Mouse (Mus musculus): ENCODE measurements at regions not wholly inside any gene's neighbourhood (a gene's known extent, or its start where the extent isn't known, plus 50 kb on each side); places are given as distances from the start of the nearest gene placed in this dataset.

DNA sequence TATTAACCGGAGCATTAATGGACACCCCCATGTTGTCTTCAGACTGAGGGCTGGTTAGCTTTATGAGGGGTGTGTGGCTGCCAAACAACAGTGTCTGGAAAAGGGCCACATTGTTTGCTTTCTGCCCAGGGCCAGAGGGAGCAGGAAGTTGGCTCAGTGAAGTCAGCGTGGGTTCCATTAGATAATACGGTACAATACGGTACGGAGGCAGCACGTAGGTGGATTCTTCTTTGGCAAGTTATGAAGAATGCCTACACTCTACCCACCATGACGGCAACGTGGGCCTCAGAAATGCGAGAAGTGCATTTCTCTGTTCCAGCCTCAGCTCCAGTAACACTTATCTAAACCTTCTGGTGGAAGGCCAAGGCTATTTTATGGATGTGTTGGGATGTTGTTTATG is 108.2 kb downstream of the Gm10260 start:
- DNase-seq (ENCODE audit: low spot score in 2 of 2) = peak in 1 of 2 experiments; percentile 30

DNA sequence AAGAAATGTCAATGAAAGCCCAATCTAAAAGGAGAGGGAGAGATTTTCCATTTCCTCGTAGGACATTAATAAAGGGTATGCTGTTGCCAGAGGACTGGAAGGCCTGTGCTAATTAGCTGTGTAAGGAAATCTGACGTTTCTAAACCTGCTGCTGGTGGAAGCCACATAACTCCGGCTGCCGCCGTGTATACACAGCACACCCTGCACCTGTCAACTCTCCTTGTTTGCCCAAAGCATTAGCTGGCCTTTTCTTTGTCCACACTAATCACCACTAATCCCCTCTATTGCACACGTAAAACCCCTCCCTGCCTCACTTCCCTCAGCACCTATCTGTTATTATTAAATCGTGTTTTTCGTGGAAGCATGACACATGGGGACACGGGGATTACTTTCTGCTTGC is 108.7 kb downstream of the Gm10260 start:
- DNase-seq (ENCODE audit: low spot score in 2 of 2) = peak in 1 of 2 experiments; percentile 51

DNA sequence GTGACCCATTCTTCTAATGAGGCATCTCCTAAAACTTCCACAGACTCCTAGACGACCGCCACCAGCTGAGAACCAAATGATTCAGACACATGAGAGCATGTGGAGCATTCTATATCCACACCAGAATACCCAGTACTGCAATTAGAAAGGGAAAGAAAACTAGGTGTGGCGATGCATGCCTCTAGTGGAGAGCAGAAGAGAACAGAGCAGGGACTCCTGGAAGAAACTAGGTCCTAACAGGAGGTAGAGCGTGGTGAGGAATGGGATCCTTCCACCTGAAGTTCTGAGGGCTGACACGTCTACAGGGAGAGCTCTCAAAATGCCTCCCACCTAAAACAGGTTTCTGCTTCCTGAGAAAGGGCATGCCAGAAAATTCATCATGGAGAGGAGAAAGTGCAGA is 109.3 kb downstream of the Gm10260 start:
- DNase-seq (ENCODE audit: low spot score in 2 of 2) = peak in 1 of 2 experiments; percentile 32

DNA sequence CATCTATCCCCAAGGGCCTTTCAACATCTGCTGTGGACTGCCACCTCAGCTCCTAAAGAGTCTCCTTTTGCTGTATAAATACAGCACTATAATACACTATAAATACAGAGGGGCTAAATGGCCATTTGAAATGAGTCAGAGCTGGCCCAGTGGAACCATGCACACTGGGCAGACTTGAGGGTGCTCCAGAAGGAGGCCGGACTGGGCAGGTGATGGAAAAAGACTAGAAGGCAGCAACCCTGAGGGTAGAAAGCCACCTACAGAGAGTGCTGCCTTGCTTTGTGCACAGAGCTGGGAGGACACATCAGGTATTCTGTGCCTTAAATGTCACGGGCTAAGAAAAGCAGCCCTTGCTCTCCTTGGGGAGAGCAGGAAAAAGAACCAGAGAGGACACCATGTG is 110.2 kb downstream of the Gm10260 start:
- DNase-seq (ENCODE audit: low spot score in 2 of 2) = peak in 1 of 2 experiments; percentile 55

DNA sequence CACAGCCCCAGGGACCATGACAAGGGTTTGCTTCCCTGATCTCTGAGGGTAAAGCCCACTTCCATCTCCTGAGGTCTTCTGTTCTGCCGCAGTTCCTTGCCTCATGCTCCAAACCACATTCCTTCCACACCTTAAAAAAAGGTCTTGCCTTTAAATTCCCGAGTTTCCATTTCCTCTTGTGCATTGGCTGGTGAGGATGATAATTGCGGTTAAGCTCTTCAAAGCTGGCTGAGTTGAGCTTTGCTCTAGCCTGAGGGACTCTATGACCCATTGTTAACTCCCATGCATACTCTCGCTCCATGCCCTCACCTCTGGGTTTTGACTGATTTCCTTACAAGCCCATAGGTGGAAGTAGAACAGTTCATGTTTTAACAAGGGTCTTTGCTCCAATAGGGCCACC is 112.9 kb downstream of the Gm10260 start:
- DNase-seq (ENCODE audit: low spot score in 2 of 2) = peak in 1 of 2 experiments; percentile 25

DNA sequence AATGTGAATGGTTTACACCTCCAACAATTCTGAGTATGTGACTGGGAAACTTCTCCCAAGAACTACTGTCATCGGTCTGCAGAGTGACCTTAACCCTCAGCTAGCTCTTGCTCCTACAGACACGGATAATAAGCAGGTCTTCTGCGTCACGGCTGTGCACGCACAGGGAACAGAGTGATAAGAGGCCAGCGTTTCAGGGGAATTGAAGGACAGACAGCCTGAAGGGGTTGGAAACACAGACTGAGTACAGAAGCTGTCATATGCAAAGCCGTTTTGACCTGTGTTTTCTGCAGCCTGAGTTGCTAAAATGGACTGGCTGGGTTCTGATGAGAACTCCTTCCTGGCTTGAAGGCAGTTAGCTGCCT is 114.4 kb downstream of the Gm10260 start:
- peak in 1 of 2 experiments; percentile 46 for DNase-seq (ENCODE audit: low spot score in 2 of 2)

DNA sequence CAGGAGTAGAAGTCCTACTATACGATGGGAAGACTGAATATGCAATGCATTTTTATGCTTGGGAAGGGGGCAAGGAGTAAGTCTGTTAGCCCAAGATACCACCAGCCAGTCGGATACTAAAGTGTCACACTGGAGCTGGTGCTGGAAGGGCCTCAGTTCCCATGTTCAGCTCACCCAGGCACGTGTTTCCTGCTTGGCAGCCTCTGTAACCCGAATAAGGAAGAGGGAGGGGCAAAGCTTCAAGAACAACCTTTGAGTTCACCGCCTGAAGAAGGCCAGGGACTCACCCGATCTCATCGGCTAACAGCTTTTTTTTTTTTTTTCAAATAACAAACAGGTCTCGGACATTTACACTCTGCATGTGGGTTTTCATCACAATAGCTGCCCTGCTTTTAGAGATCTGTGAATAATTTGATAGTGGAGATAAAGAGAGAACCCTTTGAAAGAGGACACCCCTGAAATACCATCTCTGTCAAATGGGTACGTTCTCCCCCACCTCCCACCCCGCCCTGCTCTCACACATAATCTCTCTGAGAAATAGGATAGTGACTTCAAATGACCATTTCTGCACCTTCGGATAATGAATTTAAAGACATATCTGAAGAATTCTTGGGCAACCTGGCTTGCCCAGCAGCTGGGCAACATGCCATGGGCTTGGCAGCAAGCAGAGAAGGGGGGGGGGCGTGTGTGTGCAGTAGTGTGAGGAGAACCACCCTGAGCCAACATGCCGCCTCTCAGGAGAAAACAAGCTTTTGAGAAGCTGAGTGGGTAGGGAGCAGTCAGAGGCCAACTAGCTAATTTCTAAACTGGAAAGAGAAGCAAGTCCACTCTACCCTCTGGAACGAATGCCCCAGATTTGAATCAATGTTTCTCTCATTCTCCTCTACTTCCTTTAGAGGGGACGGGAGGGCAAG is 115.1 kb downstream of the Gm10260 start:
- DNase-seq (ENCODE audit: low spot score in 2 of 2) = peak in 1 of 2 experiments; percentile 54

DNA sequence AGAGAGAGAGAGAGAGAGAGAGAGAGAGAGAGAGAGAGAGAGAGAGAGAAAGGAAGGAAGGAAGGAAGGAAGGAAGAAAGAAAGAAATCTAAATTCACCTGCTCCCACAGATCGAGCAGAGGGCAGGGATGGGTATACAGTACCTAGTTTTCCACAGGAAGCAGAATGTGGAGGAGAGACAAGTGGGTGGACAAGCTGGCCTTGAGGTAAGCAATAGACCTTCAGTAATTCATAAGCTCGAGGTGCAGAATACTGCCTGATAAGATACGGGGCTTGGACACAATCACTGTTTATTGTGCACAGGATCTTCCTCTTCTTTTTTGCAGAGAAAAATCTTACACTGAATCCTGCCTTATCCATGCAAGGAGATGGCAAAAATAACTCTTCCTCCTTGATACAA is 120.2 kb downstream of the Gm10260 start:
- DNase-seq (ENCODE audit: low spot score in 2 of 2) = no peak

DNA sequence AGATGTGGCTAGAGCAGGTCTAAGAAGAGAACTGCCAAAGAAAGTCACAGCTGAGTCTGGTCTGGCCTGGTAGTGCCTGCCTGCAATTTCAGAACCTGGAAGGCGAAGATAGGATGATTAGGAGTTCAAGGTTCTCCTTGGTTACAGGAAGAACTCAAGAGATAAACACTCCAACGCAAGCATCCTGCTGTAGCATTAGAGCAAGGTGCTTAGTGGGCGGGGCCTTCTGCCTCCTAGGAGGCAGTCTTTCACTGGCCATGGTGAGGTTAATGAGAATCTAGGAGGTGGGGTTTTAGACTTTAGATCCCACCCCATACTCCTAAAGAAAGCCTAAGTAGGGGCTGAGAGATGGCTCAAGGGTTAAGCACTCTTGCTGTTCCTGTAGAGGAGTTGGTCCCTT is 120.8 kb downstream of the Gm10260 start:
- peak in 1 of 2 experiments; percentile 34 for DNase-seq (ENCODE audit: low spot score in 2 of 2)

DNA sequence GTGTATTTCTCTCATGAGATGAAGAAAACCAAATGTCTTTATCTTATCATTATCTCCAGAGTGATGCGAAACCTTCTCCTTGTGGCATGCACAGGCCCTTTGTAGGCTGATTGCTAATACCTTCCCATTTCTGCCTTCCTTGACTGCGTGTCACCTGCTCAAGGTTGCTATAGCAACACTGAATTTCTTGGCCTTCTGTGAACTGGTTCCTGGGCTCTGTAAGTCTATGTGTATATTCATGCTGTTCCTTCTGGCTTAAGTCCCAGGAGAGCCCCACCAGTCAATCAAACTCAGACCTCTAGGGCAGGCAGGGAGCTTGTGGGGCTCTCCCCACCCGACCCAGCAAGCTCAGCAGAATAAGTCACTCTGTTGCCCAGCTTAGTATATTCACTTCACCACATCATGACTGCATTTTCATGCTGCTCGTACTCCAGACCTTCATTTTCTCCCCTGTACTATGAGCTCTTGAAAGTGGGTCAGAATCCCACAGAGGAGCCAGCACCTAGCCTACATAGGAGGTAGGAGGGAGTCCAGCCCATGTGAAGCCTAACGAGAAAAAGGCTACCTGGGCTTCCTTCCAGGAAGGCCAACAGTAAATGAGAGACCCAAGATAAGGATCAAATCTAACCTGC is 121.9 kb downstream of the Gm10260 start:
- peak in 1 of 2 experiments; percentile 10 for DNase-seq (ENCODE audit: low spot score in 2 of 2)

DNA sequence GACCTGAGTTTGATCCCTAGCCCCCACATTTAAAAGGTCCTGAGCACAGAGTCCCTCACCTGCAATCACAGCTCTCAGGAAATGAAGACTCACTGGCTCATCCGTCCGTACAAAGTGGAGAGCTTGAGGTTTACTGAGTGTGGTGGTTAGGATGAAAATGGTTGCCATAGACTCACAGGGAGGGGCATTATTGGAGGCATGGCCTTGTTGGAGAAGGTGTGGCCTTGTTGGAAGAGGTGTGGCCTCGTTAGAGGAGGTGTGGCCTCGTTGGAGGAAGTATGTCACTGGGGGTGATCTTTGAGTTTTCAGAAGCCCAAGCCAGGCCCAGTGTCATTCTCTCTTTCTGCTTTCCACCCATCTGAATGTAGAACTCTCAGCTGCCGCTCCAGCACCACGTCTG is 122.9 kb downstream of the Gm10260 start:
- DNase-seq (ENCODE audit: low spot score in 2 of 2) = peak in 1 of 2 experiments; percentile 52

DNA sequence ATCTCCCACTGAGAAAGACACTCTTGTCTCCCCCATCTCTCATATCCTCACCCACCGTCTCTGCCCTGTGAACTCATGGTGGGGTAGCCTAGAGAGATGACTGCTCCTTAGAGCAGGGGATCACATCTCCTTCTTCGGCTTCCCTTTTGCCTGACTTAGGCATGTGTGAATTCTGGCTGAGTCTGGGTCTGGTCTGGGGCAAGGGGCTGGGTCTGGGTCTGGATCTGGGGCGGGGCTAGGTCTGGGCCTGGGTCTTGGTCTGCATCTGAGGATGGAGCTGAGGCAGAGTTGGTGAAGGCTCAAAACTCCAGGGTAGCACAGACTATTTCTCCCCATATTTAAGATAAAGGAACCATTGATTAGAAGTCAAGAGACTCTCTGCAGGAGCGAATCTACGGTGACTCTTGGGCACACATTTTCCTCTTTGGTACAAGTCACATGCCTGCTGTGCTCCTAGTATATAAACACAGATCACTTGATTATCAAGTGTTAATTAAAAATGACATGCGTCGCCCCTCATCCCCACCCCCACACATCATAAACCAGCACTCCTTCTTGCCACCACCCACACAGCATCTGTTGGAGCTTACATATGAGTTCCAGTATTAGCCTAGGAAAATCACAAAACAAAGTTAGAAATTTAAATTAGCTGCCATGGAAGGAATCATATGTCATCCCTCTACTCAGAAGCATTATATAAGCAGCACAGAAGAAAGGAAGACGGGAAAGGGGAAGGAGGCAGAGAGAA is 126.2 kb downstream of the Gm10260 start:
- DNase-seq (ENCODE audit: low spot score in 2 of 2) = no peak

DNA sequence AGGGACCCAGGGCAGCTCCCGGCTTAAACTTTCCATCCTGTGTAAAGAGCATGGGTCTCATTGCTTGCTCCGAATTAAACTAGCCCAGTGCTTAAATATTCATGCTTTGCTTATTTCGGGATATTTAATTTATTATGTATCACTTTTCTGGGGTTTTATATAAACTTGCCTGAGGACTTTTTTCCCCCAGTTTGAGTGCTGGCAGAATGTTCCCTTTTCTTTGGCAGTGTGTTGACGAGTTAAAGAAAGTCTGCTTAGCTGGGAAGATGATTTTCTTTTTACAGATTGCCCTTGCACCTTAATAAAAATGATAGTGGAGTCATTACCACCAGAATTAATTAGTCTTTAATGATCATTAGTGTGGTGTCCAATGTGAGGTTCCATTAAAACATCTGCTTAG is 126.9 kb downstream of the Gm10260 start:
- no peak for DNase-seq (ENCODE audit: low spot score in 2 of 2)

DNA sequence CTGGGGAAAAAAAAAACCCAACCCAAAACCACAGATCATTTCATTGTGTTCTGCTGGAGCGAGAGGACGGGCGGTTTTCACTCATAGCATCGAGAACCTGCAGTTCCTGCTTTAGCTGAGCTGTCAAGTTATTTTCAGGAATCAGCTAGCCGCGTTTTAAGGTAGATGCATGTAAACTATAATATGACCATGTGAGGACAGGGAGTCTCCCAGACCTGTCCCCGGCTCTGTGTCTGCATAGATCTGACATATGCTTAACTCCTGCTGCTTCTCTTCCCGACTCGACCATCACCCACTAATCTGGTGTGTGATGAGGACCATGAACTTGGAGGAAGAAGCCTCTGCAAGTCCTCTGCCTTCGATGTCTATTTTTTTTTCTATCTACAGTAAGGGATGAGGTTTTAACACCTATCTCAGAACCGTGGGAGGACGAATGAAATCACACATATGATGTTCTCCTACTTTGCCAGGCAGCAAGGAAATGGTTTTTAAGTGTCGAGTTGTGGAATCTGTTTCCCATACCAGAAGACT is 128.5 kb downstream of the Gm10260 start:
- DNase-seq (ENCODE audit: low spot score in 2 of 2) = no peak

DNA sequence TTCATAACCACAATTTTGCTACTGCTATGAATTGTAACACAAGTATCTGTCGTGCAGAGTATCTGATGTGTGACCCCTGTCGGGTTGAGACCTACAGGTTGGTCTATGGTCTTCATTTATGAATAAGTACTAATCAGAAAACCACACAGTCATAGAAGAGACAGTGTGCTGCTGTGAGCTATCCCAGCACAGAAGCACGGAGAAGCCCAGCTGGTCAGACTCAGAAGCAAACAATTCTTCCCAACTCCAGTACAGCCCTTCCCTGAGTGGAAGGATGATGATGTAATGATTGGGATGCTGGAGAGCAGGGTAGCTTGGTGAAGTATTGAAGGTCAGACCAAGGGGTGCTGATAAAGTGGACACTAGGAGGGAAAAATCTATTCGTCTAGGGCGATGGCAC is 129.5 kb downstream of the Gm10260 start:
- DNase-seq (ENCODE audit: low spot score in 2 of 2) = no peak

DNA sequence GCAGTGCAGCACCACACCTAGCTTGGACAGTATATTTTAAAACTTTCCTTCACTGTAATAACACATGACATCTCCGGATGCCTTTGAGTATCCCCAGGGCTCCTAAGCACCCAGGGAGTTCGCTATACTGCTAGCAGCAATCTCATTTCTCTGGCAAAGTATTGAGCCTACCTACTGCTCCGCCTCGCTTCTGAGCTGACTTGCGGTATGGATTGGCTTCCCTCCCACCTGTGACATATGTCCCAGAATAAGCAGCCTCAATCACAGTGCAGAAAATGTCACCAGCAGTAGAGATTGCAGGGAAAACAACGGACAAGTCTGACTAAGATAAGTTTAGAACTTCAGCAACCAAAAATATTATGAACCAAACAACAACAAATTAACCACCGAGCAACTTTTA is 131.8 kb downstream of the Gm10260 start:
- no peak for DNase-seq (ENCODE audit: low spot score in 2 of 2)

DNA sequence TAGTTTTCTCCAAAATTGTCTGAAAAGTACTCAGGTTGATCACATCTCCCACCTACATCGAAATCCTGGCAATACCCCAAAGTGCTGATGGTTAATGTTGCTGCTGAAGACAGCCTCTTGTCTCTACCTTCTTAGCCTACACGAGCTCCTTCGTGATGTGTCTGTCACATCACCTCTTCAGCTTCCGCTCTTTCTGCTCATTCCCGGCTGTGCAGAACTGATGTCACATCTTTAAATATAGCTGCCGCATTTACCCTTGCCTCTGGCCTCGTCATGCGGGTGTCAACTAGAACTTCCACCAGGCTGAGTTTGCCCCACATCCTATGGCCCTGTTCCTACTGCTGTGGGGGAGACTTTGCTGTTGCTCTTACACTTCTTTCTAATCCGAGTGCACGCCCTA is 133.2 kb downstream of the Gm10260 start:
- no peak for DNase-seq (ENCODE audit: low spot score in 2 of 2)

DNA sequence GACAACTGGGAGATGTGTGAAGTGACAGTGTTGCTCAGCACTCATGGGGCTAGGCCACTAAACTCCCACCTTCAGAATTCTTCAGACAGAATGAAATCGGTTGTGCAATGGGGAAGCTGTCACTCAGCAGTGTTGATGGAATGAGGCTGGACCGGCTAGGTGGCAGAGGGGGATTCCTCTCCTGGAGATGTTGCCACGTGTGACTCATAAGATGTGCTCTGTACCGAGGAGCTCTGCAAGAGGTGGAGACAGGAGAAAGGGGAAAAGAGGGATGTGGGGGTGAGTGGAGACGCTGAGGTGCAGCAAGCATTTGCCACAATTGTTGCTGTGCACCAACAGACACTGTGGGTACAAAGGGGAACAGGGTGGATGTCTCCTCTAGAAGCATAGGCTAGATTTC is 133.6 kb downstream of the Gm10260 start:
- no peak for DNase-seq (ENCODE audit: low spot score in 2 of 2)

DNA sequence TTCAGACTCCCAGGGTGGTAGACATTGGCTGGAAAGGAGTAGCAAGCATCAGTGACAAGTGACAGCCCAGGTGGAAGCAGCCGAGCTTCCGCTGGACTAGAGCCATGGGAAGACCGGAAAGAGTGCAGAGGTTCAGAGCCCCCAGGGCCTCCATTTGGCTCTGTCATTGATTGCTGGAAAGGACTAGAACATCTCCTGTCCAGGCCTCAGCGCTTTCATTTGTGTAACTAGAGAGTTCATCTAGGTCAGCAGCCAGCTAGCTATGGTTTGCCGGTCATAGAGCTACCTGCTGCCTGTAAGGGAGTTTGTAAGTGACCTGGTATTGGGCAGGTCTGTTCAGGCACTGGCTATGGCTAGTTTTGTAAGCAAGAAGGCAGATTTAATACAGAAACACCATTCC is 134.3 kb downstream of the Gm10260 start:
- no peak for DNase-seq (ENCODE audit: low spot score in 2 of 2)

DNA sequence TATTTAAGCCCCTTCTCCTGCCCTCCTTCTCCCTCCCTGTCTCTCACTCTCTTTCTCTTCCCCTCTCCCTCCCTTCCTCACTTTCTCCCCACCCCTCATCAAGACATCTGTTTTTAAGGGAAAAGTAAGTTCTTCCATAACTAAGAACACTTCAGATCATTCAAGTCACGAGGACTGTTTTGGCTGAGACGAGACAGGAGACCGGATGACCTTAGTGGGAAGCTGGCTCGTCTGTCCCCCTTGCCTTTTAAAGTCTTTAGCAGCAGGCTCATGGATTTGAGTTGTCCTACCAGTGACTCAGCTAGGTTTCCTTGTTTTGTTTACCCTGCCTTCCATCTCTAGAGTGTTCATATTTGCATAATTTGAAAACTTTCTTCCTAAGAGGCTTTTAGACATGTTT is 135.0 kb downstream of the Gm10260 start:
- DNase-seq (ENCODE audit: low spot score in 2 of 2) = no peak

DNA sequence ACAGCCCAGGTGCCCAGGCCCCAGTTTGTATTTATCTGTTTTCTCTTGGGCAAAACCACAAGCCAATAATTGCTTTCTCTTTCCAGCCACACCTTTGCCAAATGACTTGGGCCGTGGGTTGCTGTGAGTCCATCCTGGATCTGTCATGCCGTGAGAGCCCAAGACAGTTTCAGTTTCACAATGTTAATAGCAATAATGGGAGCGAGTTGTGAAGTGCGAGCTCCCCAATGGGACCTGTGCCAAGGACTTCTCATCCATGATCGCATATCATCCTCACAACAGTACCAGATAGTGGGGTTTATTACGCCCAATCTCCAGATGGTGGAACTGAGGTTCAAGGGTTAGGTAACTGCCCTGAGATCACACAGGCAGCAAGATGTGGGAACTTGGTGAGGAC is 142.2 kb downstream of the Gm10260 start:
- no peak for DNase-seq (ENCODE audit: low spot score in 2 of 2)

DNA sequence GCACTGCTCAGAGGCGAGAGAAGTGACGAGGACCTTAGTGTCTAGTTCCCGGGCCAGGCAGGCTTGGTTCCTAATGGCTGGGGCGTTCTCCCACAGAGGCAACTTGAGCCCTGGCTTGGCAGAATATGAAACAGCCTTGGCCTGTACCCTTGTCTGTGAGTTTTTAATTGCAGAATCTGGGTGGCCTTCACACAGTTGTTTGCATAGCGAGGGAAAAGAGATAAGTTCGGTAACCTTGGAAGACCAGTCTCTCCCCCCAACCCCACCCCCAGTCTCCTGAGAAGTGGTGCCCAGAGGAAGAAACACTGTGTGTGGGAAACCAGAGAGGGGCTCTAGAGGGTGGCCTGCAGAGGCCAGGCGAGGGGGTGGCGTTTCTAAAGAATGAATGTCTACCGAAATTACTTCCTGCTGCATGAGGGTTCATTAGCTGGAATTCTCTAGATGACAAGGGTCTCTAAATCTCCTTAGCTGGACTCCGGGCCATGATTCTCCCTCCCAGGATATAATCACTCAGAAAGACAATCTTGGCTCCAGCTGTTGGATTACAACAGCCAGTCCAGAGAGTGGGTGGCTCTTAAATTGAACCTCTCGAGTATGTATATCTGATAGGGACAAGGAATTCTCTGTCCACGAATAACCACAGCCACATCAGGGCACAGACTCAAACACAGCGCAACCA is 142.8 kb downstream of the Gm10260 start:
- peak in 1 of 2 experiments; percentile 69 for DNase-seq (ENCODE audit: low spot score in 2 of 2)
